Mouse (Mus musculus): ENCODE data around the gene Ccdc12.
A peak's percentile ranks its signal among the peaks of the same experiment; 100 is the strongest.

Ccdc12 gene

DNA sequence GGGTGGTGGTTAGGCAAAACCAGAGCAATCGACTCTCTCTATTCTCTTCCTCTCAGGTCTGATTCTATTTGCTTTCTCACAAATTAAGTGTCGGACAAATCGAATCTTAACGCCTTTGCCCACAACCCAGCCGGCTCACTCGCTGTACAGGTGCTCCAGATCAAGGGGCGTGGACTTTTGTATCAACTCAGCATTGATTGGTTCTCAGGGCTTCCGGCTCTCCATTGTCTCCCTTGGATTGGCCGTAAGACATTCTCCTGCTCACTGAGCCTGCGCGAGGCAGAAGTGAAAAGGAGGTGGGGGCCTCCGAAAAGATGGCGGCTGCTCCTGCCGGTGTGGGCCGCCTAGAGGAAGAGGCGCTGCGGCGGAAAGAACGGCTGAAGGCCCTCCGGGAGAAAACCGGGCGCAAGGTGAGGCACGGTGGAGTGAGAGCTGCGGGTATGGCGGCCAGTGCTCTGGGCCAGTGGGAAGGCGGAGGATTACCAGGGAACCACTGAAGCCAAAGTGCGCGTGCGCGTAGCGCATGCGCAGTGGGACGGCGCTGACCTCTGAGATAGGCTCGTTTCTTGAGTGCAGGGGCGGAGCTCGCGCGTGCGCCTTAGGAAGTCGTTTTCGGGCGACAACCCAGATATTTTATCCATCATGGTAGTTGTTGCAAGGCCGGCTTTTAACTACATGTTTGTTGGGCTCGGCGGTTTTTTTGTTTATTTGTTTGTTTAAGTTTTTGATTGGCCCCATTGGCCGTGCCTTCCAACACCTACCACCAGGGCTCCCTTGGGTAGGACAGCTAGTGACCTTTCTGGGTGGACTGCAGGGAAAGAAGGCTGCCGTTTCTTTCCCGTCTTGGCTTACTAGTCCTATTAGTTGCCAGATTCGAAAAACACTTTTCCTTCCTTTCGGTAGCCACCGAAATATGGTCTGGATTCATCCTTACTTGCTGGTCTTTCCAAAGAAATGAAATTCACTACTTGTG is at the start of gene Ccdc12:
TSS of gene Ccdc12 (plus strand) at position 255 of the 973 bp plus-strand sequence.
- DNase-seq (ENCODE audit: low read depth), result peak; percentile 91

DNA sequence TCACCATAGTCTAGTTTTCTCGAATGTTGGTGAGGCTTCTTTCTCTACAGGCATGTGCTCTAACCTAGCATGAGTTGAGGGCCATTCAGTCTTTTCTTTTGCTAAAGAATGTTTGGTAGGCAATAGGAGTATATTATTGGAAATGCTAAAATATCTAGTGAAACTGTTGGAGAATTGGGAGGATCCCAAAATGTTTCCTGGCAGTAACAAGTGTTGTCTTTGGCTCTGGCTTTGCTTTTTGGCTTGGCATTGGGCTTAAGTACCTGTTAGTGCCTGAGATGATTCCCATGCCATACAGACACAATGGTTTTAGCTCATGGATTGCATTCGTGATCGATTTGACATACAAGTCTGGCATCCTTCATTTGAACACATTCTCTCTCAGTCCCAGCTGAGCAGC is 44.8 kb upstream of the Ccdc12 start:
- peak; percentile 68 for DNase-seq (ENCODE audit: low read depth)

DNA sequence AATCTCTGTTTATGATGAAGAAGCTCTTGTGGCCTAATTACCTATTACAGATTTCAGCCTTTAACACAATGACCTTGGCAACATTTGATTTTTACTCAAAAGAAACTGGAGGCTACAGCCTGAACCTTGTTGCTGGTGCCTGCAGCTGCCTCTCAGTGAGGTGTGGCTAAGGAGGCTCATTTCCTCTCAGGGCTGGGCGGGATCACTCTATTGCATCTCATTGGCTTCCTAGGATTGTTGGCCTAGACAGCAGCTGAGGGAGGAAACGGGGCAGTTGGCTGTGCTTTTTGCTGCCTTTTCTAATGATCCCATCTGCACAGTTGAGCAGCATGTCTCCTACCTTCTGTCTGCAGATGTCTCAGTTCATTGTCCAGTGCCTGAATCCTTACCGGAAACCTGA is 39.2 kb upstream of the Ccdc12 start:
- DNase-seq (ENCODE audit: low read depth), result no peak

DNA sequence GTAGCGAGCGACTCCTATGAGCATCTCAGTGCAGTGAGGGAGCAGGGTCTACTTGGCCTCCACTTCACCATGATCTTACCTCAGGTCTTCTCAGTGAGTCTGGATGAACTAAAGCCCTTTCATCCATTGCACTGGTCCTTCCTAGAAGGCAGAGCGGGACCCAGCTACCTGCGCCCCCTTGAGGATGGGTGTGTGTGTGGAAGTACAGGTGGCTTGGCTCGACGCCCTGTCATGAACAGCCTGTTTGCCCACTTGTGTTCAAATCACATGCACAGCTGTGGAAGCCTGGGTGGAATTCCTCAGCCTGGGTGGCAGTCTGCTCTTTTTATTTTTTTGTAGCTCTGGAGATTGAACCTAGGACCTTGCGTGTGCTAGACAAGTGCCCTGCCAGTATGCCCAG is 36.1 kb upstream of the Ccdc12 start:
- DNase-seq (ENCODE audit: low read depth), result no peak

- no peak for DNase-seq (ENCODE audit: low read depth)
Measured at GRCm38 (mm10) chr9:110620685-110621084, 35.6 kb upstream of the Ccdc12 start.

GRCm38 (mm10) chr9:110622621-110623219 is 33.6 kb upstream of the Ccdc12 start:
- DNase-seq (ENCODE audit: low read depth), result no peak

DNA sequence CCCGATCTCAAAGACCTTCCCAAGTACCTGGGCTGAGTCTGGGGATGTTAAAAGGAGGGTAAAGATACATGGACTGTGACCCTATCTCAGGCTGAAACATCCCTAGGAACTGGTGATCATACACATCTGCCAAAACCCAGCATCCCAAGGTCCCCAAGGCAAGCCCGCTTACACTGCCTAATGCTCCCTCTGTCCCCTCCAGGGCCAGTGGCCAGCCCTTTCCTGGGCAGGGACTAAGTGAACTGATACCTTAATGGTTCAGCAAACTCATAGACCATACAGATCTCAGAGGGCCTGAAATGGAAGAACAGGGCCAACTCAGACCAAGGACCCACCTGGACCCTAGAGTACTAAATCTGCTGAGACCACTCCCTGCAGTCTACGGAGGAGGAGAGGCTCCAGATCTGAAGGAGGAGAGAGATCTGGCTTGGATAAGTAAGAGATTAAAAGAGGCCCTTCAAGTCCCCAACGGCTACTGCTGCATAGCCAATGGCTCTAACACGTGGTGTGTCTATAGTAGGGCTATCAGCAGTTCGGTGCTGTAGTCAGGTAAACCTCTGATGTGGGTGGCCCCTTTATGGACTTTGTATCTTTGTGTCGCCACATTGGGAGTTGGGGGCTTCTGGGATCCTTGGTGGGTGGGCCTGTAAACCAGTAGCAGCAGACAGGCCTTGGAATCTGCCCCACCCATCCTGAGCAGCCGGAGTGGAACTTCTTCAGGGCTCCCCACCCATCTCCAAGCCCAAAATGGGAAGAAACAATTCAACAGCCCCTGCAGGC is 32.7 kb upstream of the Ccdc12 start:
- no peak for DNase-seq (ENCODE audit: low read depth)

GRCm38 (mm10) chr9:110624361-110625166 is 31.7 kb upstream of the Ccdc12 start, which contains the start of gene Nradd:
Nradd (minus strand) TSS chr9:110624452.
- DNase-seq (ENCODE audit: low read depth), result peak; percentile 73

GRCm38 (mm10) chr9:110625350-110625908 is 30.9 kb upstream of the Ccdc12 start:
- DNase-seq (ENCODE audit: low read depth), result no peak

DNA sequence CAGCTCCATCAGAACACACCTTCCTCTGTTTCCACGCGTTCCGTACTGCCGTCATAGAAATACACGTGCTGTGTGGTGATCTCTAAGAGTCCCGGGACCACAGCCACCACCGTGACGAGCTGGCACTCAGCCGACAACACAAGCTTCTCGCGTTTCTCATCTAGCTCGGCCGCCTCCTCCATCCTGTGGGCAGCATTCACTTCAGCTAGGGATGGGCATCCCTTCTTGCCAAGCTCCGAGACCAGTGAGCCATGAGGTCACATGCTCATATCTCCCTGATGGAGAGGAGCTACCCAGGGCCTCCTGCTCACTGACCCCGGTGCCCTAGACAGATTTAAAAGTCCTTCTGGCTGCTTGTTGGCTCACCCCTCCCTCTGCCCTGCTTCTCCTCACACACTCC is 26.1 kb upstream of the Ccdc12 start:
- no peak for DNase-seq (ENCODE audit: low read depth)

GRCm38 (mm10) chr9:110631191-110631590 is 25.1 kb upstream of the Ccdc12 start:
- DNase-seq (ENCODE audit: low read depth), result no peak

DNA sequence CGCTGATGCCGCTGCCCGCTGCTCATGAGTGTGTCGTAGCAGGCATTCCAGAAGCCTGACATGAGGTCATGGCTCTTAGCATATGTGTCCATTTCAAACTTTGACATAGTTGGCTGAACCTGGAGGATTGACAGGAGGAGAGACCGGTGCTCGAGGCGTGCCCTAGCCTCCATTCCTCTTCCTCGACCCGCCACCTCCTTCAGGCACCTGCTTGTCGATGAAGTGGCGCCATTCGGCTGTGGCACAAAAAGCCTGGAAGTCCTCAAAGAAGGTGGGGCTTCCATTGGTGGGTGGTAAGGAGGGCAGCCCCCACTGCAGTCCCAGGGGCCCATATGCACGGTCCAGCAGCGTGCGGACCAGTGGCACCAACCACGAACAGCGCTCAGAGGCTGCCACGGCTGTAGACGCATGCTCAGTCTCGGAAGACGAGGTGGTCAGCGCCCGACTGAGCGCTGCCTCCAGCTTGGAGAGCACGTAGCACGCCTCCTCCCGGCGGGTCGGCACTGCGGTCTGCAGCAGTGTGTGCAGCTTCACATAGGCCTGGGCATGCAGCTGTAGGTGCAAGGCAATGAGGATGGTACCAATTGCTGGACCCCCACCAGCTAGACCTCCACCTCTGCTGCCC is 24.5 kb upstream of the Ccdc12 start:
- no peak for DNase-seq (ENCODE audit: low read depth)

DNA sequence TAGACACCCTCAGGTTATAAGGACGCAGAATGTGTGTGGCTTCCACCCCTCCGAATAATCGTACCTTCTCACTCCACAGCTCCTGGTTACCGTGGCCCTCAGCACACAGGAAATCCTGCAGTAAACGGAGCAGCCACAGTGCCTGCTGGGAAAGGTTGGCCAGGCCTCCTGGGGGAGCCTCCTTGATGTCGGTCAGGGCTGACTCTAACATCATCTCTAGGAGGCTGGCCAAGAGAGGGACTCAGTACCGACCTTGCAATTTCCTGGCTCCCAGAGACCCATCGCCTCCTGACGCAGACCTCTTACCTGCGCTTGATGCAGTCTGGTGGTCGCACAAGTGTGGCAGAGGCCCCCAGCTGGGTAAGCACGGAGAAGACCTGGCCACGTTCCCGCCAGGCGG is 23.6 kb upstream of the Ccdc12 start:
- no peak for DNase-seq (ENCODE audit: low read depth)

DNA sequence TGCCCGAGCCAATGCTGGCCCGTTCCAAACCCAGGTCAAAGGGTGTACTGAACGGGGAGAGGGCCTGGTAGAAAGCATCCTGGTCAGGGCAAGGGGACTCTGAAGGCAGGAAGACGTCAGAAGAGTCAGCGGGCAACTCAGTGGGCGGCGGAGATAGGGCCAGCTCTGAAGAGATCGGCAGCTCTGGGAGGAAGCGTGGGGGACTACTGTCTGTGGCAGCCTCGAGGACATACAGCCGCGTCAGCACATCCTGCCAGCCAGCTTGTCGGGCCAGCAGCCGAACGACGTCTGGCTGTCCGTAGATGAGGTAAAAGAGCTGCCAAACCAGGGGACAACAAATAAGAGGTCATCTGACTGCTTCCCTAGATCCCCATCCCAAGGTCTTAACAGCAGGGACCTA is 22.4 kb upstream of the Ccdc12 start:
- no peak for DNase-seq (ENCODE audit: low read depth)

DNA sequence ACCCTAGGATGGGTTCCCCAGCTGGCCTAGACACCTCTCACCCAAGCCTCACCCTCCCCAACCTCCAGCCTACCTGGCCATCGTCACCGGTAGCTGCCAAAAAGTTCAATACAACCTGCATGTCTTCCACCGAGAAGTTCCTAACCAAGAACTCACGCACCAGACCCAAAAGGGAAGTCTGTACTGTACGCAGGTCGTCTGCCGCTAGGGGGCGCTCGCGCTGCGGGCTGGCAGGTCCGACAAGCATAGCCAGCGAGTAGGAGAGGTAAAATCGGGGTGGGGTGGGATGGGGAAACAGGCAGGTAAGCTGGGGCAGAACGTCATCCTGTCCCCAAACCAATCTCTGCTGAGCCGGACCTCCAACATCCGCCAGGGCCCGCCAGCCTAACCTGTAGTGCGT is 21.1 kb upstream of the Ccdc12 start:
- no peak for DNase-seq (ENCODE audit: low read depth)

DNA sequence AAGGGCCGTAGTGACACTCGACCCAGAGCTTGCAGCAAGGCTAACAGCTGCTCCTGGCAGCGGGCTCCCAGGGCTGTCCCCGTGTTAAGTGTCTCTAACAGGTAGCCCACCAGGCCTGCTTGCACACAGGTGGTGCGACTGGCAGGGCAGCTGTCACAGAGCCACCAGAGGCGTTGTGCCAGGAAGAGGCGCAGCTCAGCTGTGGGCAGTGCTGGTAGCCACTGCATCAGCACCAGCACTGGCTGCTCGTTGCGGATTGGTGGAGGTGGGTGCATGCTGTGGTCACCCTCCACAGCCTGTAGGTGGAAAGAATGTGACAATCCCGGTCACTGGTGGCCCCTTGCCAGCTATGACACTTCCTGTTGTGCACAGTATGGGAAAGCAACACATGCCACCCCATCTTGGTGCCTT is 17.7 kb upstream of the Ccdc12 start:
- no peak for DNase-seq (ENCODE audit: low read depth)

- no peak for DNase-seq (ENCODE audit: low read depth)
Measured at GRCm38 (mm10) chr9:110641006-110641405, 15.3 kb upstream of the Ccdc12 start.

- no peak for DNase-seq (ENCODE audit: low read depth)
Measured at GRCm38 (mm10) chr9:110642812-110643524, 13.3 kb upstream of the Ccdc12 start.

DNA sequence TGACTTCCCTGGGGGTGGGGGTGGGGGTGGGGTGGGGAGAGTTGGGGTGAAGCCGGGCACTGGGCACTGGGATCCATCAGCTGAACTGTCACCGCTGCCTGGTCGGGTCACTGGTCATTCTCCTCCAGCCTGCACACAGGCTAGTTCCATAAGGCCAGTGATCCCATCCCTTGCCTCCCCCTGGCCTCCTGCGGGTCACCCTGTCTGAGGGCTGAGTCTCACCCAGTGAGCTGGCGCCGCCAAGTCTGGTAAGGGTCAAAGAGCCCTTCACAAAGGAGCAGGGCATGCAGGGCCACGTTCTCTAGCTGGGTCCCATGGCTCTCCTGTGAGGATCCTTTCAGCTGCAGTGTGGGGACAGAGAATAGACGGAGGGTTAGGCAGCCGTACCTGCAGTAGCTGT is 12.5 kb upstream of the Ccdc12 start:
- no peak for DNase-seq (ENCODE audit: low read depth)

- DNase-seq (ENCODE audit: low read depth), result no peak
Measured at GRCm38 (mm10) chr9:110644295-110644694, 12.0 kb upstream of the Ccdc12 start.

Measured in fibroblast of lung, adult 2 months (primary cell).